Mouse (Mus musculus) CH12.LX (cell line): ENCODE measurements around the gene Mfap3. TPM values are rescaled to one million over a fixed set of nuclear protein-coding genes. Genes with fewer than 3 reads are reported as not detected.

ENCODE experiments used
- DNase-seq: peaks from one replicate; pipeline ENCODE4 v3.0.0-alpha.2; 2013; ENCODE audit errors: extremely low read depth
- H3K27ac ChIP-seq: 2 replicates; pipeline ENCODE4 v1.5.1; 2012; ENCODE audit warnings: low read depth, mild to moderate bottlenecking, control low read depth, moderate library complexity; ENCODE audit not compliant: insufficient read depth
- H3K27me3 ChIP-seq: replicated peaks from 2 replicates; pipeline ENCODE3; 2012; ENCODE audit warnings: inconsistent platforms
- H3K36me3 ChIP-seq, 2 experiments: replicated peaks in 1 of 2; 2 replicates each; pipeline versions ENCODE3 to v1.6.1; 2012; ENCODE audit warnings: inconsistent platforms in 1 of 2, low read length in 1 of 2, mild to moderate bottlenecking in 1 of 2, mixed read lengths in 1 of 2, moderate library complexity in 1 of 2; ENCODE audit not compliant: control insufficient read depth in 1 of 2, insufficient read depth in 1 of 2
- H3K4me1 ChIP-seq, 2 experiments: 2 replicates each; pipeline ENCODE4 v1.6.1; 2012; ENCODE audit warnings: inconsistent platforms in 1 of 2, moderate library complexity in 1 of 2; ENCODE audit not compliant: insufficient read depth in 2 of 2, control insufficient read depth in 1 of 2
- H3K4me2 ChIP-seq: 2 replicates; pipeline ENCODE4 v1.6.1; 2012; ENCODE audit warnings: low read depth, mild to moderate bottlenecking, control low read depth; ENCODE audit not compliant: poor library complexity, insufficient read depth, severe bottlenecking
- H3K4me3 ChIP-seq, 3 experiments: fragments of 150-350 bp in 1 of 3; sonication (generic) in 1 of 3; replicated peaks in 1 of 3; 2 replicates each; pipeline versions ENCODE3 to v1.5.1; 2011 to 2012; ENCODE audit warnings: low read depth in 2 of 3, low read length in 2 of 3, mild to moderate bottlenecking in 2 of 3, moderate library complexity in 2 of 3, control low read depth in 1 of 3, improper control_type of control experiment in 1 of 3, inconsistent platforms in 1 of 3, mixed read lengths in 1 of 3; ENCODE audit not compliant: poor library complexity in 1 of 3
- H3K79me2 ChIP-seq: replicated peaks from 2 replicates; pipeline ENCODE4 v1.6.1; 2012; ENCODE audit warnings: mild to moderate bottlenecking, moderate library complexity; ENCODE audit not compliant: control insufficient read depth, poor library complexity, insufficient read depth, severe bottlenecking; ENCODE audit errors: extremely low read depth
- H3K9ac ChIP-seq: 2 replicates; pipeline ENCODE4 v1.6.1; 2012; ENCODE audit warnings: low read depth, mild to moderate bottlenecking, control low read depth, moderate library complexity; ENCODE audit not compliant: insufficient read depth
- H3K9me3 ChIP-seq: replicated peaks from 2 replicates; pipeline ENCODE3; 2012; ENCODE audit warnings: low read length, inconsistent platforms, mixed read lengths
- ELF1 ChIP-seq: IDR thresholded peaks from 2 replicates; pipeline ENCODE4 v1.6.1; 2014; ENCODE audit warnings: low read depth, mild to moderate bottlenecking, inconsistent platforms, low read length, improper control_type of control experiment
- ETS1 ChIP-seq: conservative IDR thresholded peaks from 2 replicates; pipeline ENCODE4 v1.6.1; 2012; ENCODE audit warnings: low read depth, mild to moderate bottlenecking, inconsistent platforms, low read length, improper control_type of control experiment, moderate library complexity
- IRF4 ChIP-seq: IDR thresholded peaks from 2 replicates; pipeline ENCODE4 v1.6.1; 2014; ENCODE audit warnings: low read depth, mild to moderate bottlenecking, inconsistent platforms, low read length, improper control_type of control experiment
- KAT2A ChIP-seq: IDR thresholded peaks from 2 replicates; pipeline ENCODE4 v1.6.1; 2012; ENCODE audit warnings: low read length, improper control_type of control experiment, inconsistent platforms; ENCODE audit not compliant: insufficient replicate concordance
- MAFK ChIP-seq: IDR thresholded peaks from 2 replicates; pipeline ENCODE4 v1.6.1; 2011; ENCODE audit warnings: low read length, improper control_type of control experiment; ENCODE audit not compliant: insufficient replicate concordance
- MEF2A ChIP-seq: IDR thresholded peaks from 2 replicates; pipeline ENCODE4 v1.6.1; 2014; ENCODE audit warnings: low read depth, mild to moderate bottlenecking, inconsistent platforms, low read length, improper control_type of control experiment, borderline replicate concordance
- MXI1 ChIP-seq: IDR thresholded peaks from 2 replicates; pipeline ENCODE4 v1.6.1; 2011; ENCODE audit warnings: mild to moderate bottlenecking, low read depth, low read length, improper control_type of control experiment
- MYC ChIP-seq: IDR thresholded peaks from 2 replicates; pipeline ENCODE4 v1.6.1; 2011; ENCODE audit warnings: low read depth, mild to moderate bottlenecking, improper control_type of control experiment, low read length
- NRF1 ChIP-seq: IDR thresholded peaks from 2 replicates; pipeline ENCODE4 v1.6.1; 2014; ENCODE audit warnings: low read depth, mild to moderate bottlenecking, inconsistent platforms, low read length, improper control_type of control experiment, moderate library complexity
- RCOR1 ChIP-seq: conservative IDR thresholded peaks from 2 replicates; pipeline ENCODE4 v1.6.1; 2012; ENCODE audit warnings: low read depth, mild to moderate bottlenecking, inconsistent platforms, low read length, improper control_type of control experiment
- SIN3A ChIP-seq: IDR thresholded peaks from 2 replicates; pipeline ENCODE4 v1.6.1; 2012; ENCODE audit warnings: low read length, improper control_type of control experiment, inconsistent platforms
- SMC3 ChIP-seq: IDR thresholded peaks from 2 replicates; pipeline ENCODE4 v1.6.1; 2011; ENCODE audit warnings: low read depth, low read length, improper control_type of control experiment
- ZC3H11A ChIP-seq: IDR thresholded peaks from 2 replicates; pipeline ENCODE4 v1.6.1; 2012; ENCODE audit warnings: low read depth, mild to moderate bottlenecking, inconsistent platforms, low read length, improper control_type of control experiment
- ZNF384 ChIP-seq: IDR thresholded peaks from 2 replicates; pipeline ENCODE4 v1.6.1; 2012; ENCODE audit warnings: low read depth, low read length, improper control_type of control experiment, inconsistent platforms
- dilution Hi-C: fragments of 300-500 bp; cut with MboI; formaldehyde crosslinking; loops from 2 replicates; pipeline ENCODE4 v1.14.3; 2020; ENCODE audit warnings: low sequenced_read_pairs; ENCODE audit not compliant: extremely low pct_unique_long_range_greater_than_20kb, extremely low pct_ligation_motif_present
- in situ Hi-C: fragments of 300-500 bp; cut with MboI; formaldehyde crosslinking; loops from 3 replicates; pipeline ENCODE4 v1.14.3; 2019; ENCODE audit warnings: low sequenced_read_pairs, low pct_ligation_motif_present, low pct_unique_long_range_greater_than_20kb, mixed read lengths
- polyA plus RNA-seq: library from polyadenylated mRNA; unstranded; fragments of >175 nt; gene quantifications from 2 replicates; pipeline ENCODE4 v1.2.1, GENCODE M21; 2012; ENCODE audit warnings: low read depth; ENCODE audit not compliant: insufficient read length
- total RNA-seq, 2 experiments: library from RNA; depleted of rRNA; stranded (reverse); fragments of 300-350 nt in 1 of 2; fragments of >200 nt in 1 of 2; gene quantifications; 2 replicates each; pipeline ENCODE4 v1.2.3; 2012 to 2014

Gene Mfap3
- total and polyA plus RNA-seq, 3 experiments: 22.6 to 32.2 (median 27.0) TPM

DNA sequence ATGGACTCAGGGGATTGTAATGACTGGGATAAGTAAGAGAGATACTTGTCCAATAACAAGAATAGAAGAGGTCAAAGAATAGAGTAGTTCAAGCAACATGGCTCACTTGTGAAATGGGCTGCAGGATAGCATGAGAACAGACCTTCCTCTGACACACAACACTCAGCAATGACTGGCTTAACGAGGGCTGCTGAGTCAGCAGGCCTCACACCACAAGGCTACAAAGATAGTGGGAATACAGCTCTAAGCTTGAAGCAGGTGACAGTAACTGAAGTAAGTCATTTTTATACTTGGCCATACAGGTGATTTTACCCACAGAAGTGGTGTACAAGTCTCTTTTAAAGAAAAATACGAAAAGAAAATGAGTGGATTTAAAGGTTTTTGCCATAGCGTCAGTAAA, 7.4 kb downstream of the Mfap3 start:
- Histone ChIP-seq H3K27me3 (no peaks in the 10 kb centered on the region), H3K36me3 (peaks cover 40 to 86% of the 10 kb centered on the region in 2 experiments), H3K27ac (no peak overlapping the region), H3K4me3 (no peak overlapping the region), H3K9me3 (no peaks in the 10 kb centered on the region), H3K4me2 (no peak overlapping the region), H3K79me2 (peaks cover 46% of the 10 kb centered on the region), H3K9ac (no peak overlapping the region), H3K4me1 (peaks cover 3 to 39% of the 10 kb centered on the region in 2 experiments; a peak in 2 of 4 replicates)
- no peak for DNase-seq
- dilution Hi-C loops (no loop called here), in situ Hi-C loops (loop anchor here (25.0 kb wide), 1 partner anchor 411 kb away; no protein-coding TSS in a partner anchor)
- peak; percentile 84 for TF ChIP-seq MAFK
- TF ChIP-seq MEF2A: no peak

DNA sequence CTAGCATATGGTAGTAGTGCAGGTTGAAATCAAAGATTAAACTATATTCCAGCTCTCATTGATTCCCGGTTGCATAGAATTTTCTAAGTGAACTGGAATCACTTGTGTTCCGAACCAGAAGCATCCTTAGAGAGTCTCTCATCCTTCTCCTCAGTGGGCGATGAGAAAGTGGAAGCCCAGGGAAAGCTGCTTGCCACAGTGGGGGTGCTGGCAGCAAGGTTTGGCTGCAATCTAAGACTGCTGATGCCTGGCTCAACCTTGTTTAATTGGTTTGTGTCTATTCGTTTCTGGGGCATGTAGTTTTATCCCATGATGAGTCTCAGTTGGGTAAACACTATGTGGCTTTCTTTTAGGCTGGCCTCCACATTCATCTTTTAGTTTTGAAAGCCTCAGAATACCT, 9.0 kb downstream of the Mfap3 start:
- peaks cover 46 to 86% of the 10 kb centered on the region in 2 experiments for H3K36me3 ChIP-seq
- dilution Hi-C loops: no loop called here
- no peak for TF ChIP-seq MXI1
- TF ChIP-seq IRF4: no peak
- TF ChIP-seq ETS1: no peak
- no peak overlapping the region for H3K4me2 ChIP-seq
- H3K4me1 ChIP-seq: peaks cover 3 to 35% of the 10 kb centered on the region in 2 experiments; a peak in 2 of 4 replicates
- no peaks in the 10 kb centered on the region for H3K9me3 ChIP-seq
- no peak overlapping the region for H3K9ac ChIP-seq
- peaks cover 31% of the 10 kb centered on the region for H3K79me2 ChIP-seq
- in situ Hi-C loops: loop anchor here (25.0 kb wide), 1 partner anchor 410 kb away; no protein-coding TSS in a partner anchor
- H3K27ac ChIP-seq: no peak overlapping the region
- H3K27me3 ChIP-seq: no peaks in the 10 kb centered on the region
- DNase-seq: no peak
- no peak overlapping the region for H3K4me3 ChIP-seq

DNA sequence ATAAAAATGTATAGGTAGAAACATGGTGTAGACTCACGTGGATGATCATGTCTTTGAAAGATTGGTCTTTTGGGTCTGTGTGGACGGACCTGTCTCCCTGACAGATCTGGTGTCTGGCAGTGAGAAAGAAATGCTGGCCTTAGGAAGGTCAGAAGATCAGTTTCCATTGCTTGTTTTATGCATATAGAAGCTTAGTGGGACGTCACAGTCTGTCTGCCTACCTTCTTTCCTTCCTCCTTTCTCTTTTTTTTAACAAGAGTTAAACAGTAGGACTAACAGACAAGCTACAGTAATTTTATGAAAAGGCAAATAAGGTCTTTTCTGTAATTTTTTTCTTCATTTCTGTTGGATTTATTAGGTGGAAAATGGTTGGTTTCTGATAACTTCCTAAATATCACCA, 10.6 kb downstream of the Mfap3 start:
- Histone ChIP-seq H3K36me3 (peaks cover 47 to 86% of the 10 kb centered on the region in 2 experiments), H3K79me2 (peaks cover 18% of the 10 kb centered on the region), H3K9me3 (no peaks in the 10 kb centered on the region), H3K4me1 (peaks cover 0 to 22% of the 10 kb centered on the region in 2 experiments; a peak in 2 of 4 replicates), H3K9ac (no peak overlapping the region), H3K4me2 (no peak overlapping the region), H3K27ac (no peak overlapping the region), H3K4me3 (no peak overlapping the region), H3K27me3 (no peaks in the 10 kb centered on the region)
- in situ Hi-C loops (loop anchor here (25.0 kb wide), 1 partner anchor 408 kb away; no protein-coding TSS in a partner anchor), dilution Hi-C loops (no loop called here)
- no peak for DNase-seq
- TF ChIP-seq ZC3H11A (no peak), MXI1 (no peak), ZNF384 (no peak), MEF2A (no peak), RCOR1 (no peak), SIN3A (no peak), MYC (no peak), NRF1 (no peak), KAT2A (no peak), ELF1 (no peak), SMC3 (no peak)
